Mouse (Mus musculus) monocyte, adult 5-6 weeks (primary cell): ENCODE results near the gene Kcnj6. TPM values are rescaled to one million over a fixed set of nuclear protein-coding genes. Genes with fewer than 3 reads are reported as not detected.

Experiments
- ATAC-seq: fragments of 153-309, 156-312 bp; replicated peaks from 2 replicates; pipeline ENCODE4 v1.8.0; 2017; ENCODE audit warnings: mild to moderate bottlenecking; ENCODE audit not compliant: low TSS enrichment, insufficient number of reproducible peaks, severe bottlenecking, poor library complexity, low FRiP score
- total RNA-seq: library from RNA; stranded (forward); fragments of 200-1000, 200-491, 200-594 nt; gene quantifications from 3 replicates; pipeline ENCODE4 v1.2.3, GENCODE M21; 2017

Gene Kcnj6
- total RNA-seq: not detected in 3 replicates

DNA sequence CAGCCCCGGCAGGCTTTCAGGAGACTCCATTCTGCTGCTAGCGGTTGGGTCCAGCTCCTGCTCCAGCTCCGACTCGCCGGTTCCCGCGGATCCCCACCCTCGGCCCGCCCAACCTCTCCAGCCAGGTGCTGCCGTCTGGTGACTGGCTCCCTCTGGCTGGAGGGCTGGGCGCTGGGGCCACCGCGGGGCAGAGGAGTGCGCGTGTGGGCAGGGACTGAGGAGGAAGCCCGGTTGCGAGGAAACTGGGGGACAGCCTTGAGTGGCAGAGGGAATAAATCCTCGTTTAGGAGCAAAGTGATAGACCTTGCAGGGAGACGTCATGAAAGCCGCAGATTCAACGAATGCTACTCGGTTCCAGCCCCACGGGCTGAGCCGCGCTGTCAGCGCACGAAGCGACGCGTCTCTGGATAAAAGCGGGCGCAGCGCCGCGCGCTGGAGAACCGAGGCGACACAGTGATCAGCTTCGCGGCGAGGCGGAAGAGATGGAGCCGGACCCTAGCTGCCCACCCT is at the start of gene Kcnj6:
Kcnj6 (minus strand) TSS at position 362 of the 510 bp plus-strand sequence.
- no peak for ATAC-seq

DNA sequence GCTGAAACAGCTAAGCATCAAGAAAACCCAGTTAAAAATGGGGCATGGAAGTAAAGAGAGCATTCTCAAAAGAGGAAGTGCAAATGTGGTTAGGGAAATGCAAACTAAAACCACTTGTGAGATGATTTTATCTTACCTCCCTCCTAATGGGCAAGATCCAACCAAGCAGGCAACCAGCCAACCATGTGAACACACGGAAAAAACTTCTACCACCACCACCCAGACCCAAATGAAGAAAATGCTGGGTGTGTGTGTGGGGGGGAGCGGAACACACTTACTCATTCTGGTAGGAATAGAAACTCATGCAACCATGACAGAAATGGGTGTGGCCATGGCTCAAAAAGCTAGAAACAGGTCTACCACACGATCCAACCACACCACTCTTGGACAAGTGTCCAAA is 12.4 kb upstream of the Kcnj6 start:
- no peak for ATAC-seq

DNA sequence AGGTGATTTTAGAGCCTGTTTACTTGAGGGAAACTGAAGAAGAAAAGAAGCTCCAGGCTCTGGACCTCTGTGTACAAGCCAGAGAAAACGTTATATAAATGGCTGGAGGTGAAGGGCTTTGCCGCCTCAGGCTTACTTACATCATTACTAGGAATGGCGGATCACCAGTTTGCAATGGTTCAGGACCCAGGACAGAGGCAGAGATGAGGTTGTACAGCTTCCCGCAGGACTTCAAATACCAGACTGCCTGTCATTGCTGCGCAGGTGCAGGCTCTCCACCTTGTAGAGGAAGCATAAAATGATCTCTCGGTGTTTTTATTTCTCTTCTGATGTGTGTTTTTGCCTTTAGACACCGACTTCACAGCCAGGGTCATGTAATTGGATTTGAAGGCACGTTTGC is 7.1 kb upstream of the Kcnj6 start:
- no peak for ATAC-seq

- ATAC-seq: no peak
Measured at GRCm38 (mm10) chr16:94999551-94999950, 2.0 kb upstream of the Kcnj6 start.

- no peak for ATAC-seq
Measured at GRCm38 (mm10) chr16:94999019-94999418, 1.5 kb upstream of the Kcnj6 start.

DNA sequence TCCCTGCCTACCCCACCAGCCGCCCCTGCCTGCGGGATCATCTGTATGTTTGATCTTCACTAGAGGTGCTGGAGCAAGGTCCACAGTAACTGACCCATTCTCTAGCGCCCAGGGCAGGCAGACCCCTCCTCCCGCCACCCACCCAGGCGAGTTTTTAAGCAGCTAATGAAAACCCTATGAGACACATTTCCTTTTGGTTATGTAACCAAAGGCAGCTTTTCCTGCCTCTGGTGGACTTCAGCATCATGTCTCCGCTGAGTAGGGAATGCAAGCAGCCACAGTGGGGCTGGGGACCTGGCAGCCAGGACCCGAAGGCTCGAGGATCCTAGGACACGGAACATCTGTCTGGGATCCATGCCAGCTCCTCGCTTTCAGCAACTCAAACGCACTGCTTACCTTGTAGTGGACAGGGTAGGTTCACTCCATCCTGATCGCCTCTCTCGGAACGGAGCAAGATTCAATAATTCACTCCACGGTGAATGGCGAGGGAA is 665 bp downstream of the Kcnj6 start:
- ATAC-seq: no peak

- no peak for ATAC-seq
Measured at GRCm38 (mm10) chr16:94995542-94996131, 1.9 kb downstream of the Kcnj6 start.

DNA sequence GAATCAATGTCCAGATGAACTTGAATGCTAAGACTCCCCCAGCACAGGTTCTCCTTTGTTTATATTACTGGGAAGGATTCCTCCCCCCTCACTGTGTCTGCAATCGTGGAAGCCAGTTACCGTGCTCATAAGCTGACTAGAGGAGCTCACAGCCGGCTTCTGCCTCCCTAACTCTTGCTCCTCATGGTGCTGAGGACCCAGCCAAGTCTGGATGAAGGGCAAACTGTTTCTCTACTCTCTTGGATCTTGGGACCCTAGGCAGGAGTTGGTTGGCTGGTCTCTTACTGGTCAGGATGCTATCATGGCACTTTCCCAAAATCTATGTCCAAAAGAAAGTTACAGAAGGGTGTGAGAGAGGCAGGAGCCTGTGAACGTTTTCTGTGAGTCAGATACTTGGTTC is 2.6 kb downstream of the Kcnj6 start:
- no peak for ATAC-seq

DNA sequence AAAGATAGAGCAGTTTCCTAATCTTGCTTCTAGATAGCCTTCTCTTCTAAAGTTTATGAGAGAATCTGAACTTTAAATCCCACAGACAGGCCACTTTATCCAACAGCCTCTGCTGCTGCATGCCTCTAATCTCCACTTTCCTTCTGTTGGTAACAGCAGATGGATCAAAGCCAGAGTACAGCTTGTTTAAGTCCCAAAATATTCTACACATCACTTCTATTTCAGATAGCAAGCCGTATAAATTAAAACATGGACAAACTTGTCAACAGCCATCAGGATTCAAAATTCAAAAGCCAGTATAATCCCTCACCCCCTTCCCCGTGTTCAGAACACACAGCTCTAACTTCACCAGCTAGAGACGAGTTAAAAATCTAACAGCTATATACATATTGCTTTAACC is 3.4 kb downstream of the Kcnj6 start:
- ATAC-seq: no peak

- no peak for ATAC-seq
Measured at GRCm38 (mm10) chr16:94990114-94990513, 7.4 kb downstream of the Kcnj6 start.

GRCm38 (mm10) chr16:94986731-94987130 is 10.8 kb downstream of the Kcnj6 start:
- no peak for ATAC-seq

DNA sequence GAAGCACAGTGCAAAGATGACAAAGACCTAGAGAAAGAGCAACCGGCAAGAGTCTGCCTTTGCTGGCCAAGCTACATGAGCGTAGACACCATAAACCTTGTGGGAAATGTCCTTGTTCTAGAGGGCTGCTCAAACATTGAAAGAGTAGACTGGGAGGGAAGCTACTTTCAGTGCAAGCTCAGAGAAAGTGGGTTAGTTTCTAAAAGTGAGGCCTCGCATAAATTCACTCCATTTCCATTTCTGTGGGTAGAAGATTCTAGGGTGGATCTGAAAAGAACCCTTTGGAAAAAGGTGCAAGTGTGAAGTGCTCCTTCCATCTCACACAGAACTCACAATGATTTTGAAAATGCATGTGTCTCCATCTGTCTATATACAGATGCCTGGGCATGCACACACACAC is 13.2 kb downstream of the Kcnj6 start:
- no peak for ATAC-seq

GRCm38 (mm10) chr16:94980374-94980773 is 17.1 kb downstream of the Kcnj6 start:
- no peak for ATAC-seq

DNA sequence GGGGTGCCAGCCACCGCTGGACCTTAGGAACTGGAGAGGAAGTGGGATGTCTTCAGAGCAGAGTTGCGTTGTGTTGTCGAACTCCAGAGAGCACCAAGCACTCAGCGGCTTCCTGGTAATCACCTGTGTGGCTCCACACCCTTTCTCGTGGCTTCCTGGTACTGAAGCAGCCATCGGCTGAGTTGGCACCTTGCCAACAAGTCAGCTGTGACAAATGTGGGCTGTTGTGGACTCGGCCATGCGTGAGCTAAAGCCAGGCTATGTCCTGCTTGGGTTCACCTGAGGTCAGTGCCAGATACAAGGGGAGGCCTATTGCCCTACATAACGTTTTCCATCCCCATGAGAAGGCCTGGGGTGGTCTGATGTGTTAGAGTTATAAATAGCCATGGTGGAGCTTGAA is 18.0 kb downstream of the Kcnj6 start:
- no peak for ATAC-seq

DNA sequence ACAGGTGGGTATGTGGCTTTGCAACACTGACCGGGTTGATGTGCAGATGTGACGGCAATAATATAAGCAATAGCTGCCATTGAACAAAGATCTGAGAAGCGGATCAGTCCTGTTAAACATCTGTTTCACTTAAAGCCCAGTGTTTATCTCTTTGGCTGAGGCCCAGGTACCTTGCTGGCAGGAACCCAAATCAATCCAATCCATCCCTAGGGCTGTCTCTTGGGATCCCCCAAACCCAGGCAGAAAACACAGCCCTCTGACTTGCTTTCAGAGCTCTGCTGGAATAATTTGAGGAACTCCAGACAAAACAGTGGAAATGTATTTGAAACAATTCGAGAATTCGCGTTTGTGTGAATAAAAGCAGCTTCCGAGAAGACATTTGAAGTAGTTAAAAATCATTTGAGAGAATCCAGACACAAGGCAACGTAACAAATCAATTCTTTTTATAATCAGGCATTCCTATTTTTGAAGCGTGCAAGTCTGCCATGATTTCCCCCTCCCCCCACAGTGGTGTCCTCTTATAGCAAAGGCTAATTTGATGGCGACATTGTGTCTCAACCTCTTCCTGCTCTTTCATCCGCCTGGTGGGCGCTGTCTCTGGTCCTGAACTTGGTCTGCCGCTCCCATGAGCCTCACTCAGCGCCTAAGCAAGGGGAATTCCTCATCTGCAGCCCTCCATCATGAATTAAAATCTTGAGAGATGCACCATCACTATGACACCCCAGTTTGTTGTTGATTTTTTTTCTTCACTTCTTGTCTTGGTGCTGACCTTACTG is 25.2 kb downstream of the Kcnj6 start:
- no peak for ATAC-seq

- ATAC-seq: peak; percentile 49; the same call in 1 of the 2 replicates
Measured at GRCm38 (mm10) chr16:94968941-94969340, 28.6 kb downstream of the Kcnj6 start.

- no peak for ATAC-seq
Measured at GRCm38 (mm10) chr16:94968472-94968871, 29.0 kb downstream of the Kcnj6 start.

DNA sequence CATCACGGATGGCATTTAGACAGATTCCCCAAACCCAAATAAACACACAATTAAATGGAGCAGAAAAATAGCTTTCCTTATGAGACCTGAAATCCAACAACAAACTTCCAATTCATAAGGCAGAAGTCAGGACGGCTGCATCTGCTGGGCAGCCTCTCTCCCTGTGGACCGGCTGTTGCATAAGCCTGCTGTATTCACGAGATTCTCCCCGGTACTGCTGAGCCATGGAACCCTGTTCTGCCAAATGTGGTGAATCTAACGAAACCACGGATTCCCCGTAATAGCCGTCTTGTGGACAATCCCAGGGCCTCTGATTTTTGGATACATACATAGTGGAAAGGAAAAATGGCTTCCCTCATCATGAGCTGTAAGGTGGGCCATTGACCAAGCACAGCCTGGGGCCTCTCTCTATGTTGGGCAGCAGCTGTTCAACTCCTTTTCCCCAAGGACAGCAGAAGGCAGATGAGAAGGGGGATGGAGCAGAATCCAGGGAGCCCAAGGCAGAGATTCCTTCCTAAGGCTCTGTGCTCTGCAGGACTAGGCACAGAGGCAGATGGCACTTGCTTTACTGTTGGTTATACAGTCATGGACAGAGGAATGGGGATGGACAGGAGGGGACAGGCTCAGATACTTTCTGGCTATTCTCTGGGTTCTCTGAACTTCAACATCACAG is 40.2 kb downstream of the Kcnj6 start:
- ATAC-seq: no peak

- no peak for ATAC-seq
Measured at GRCm38 (mm10) chr16:94956410-94956809, 41.1 kb downstream of the Kcnj6 start.

DNA sequence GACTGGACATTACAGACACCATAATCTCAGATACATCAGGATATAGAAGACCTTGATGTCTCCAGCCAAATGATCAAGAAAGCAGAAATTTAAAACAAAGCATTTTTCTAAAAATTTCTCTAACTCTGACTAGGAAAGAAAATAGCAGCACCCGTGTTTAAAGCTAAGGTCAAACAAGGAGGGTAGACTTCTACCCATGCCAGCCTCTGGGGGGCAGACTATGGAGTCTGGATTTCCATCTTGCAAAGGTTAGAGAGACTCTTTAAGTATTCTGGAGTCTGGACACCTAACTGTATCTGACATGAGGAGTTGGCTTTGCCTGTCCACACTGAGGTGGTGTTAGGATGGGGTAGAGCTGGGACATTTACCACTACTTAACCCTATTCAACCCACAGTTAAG is 44.2 kb downstream of the Kcnj6 start:
- ATAC-seq: no peak
